Mouse (Mus musculus) stomach, postnatal 0 days (tissue): ENCODE measurements at regions not wholly inside any gene's neighbourhood (a gene's known extent, or its start where the extent isn't known, plus 50 kb on each side); places are given as distances from the start of the nearest gene placed in this dataset.

Experiments used
- ATAC-seq: fragments of 200-750 bp; cut with Nextera tagmentation; 2 replicates; pipeline ENCODE4 v1.8.0; 2017; ENCODE audit not compliant: low FRiP score, low TSS enrichment
- DNase-seq: peaks from one replicate; pipeline ENCODE4 v3.0.0-alpha.2; 2016; ENCODE audit warnings: low spot score
- H3K27ac ChIP-seq: fragments of 300-500 bp; sonication (generic); replicated peaks from 2 replicates; pipeline ENCODE4 v1.5.1; 2014; ENCODE audit warnings: mild to moderate bottlenecking, control low read depth
- H3K27me3 ChIP-seq: fragments of 300-500 bp; sonication (generic); 2 replicates; pipeline ENCODE4 v1.6.1; 2014; ENCODE audit warnings: low read length; ENCODE audit not compliant: control insufficient read depth, insufficient read depth
- H3K36me3 ChIP-seq: fragments of 300-500 bp; sonication (generic); 2 replicates; pipeline ENCODE4 v1.6.1; 2014; ENCODE audit warnings: low read length, mixed read lengths; ENCODE audit not compliant: control insufficient read depth, insufficient read depth
- H3K4me1 ChIP-seq: fragments of 300-500 bp; sonication (generic); replicated peaks from 2 replicates; pipeline ENCODE4 v1.6.1; 2014; ENCODE audit warnings: antibody characterized with exemption; ENCODE audit not compliant: control insufficient read depth, insufficient read depth
- H3K4me2 ChIP-seq: fragments of 300-500 bp; sonication (generic); replicated peaks from 2 replicates; pipeline ENCODE4 v1.6.1; 2014; ENCODE audit warnings: low read depth, mild to moderate bottlenecking, control low read depth, moderate library complexity
- H3K4me3 ChIP-seq: fragments of 300-500 bp; sonication (generic); 2 replicates; pipeline ENCODE4 v1.5.1; 2014; ENCODE audit warnings: low read depth, low read length, control low read depth
- H3K9ac ChIP-seq: fragments of 300-500 bp; sonication (generic); 2 replicates; pipeline ENCODE4 v1.6.1; 2014; ENCODE audit warnings: mild to moderate bottlenecking, low read length, control low read depth, mixed read lengths
- H3K9me3 ChIP-seq: fragments of 300-500 bp; sonication (generic); 2 replicates; pipeline ENCODE4 v1.6.1; 2016; ENCODE audit warnings: low read length; ENCODE audit not compliant: control insufficient read depth
- CTCF ChIP-seq: IDR thresholded peaks from 2 replicates; pipeline ENCODE4 v1.5.1; 2016; ENCODE audit warnings: antibody characterized with exemption, low read depth, mild to moderate bottlenecking, moderate library complexity
- EP300 ChIP-seq: optimal IDR thresholded peaks from 2 replicates; pipeline ENCODE3; 2016; ENCODE audit warnings: antibody characterized with exemption
- WGBS: fragments of 180-500 bp; shearing (Covaris S2); extraction: QIAGEN DNeasy Blood & Tissue Kit; methylation state at CpG from one replicate; pipeline ENCODE4 v1.1.7; 2014; 5-methylcytosine and 5-hydroxymethylcytosine counted together

DNA sequence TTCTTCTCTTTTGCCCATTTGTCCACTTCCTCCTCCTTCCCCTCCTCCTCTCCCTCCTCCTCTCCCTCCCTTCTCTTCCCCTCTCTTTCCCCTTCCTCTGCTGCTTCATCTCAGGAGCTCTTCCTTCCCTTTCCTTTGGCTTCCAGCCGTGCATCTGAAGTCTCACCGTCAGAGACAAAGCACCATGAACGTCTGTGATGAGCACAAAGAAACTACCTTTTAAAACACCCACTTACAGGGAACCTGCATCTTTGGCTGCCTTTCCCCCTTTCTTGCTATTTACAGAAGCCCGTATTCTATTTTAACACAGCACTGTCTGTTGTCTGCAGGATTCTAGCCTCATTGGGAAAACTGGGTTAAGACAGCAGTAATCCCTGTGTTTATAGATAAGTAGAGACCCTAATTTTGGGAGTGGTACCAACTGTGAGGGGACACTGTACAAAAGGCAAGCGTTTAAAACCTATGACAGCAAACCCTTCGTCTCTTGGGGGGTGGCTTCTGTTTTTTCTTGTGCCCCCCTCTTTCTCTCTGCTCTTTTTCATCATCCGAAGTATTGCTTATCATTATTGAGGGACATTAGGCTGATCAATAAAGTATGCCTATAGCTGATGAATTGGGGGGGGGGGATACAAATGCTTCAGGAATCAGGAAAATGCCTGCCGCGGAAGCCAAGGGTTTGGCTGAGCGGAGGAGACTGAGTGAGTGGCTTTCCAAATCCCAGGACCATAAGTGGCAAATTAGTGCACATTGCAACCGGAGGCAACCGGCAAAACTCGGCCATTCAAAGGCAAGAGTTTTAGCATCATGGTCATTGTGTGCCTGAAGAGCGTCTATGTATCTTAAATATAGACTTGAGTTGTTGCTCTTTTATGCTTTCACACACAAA lies 417.0 kb upstream of the Ubash3b start:
- Histone ChIP-seq H3K9me3 (no peaks in the 10 kb centered on the region), H3K9ac (no peak overlapping the region), H3K27me3 (no peaks in the 10 kb centered on the region), H3K4me3 (no peak overlapping the region), H3K36me3 (no peaks in the 10 kb centered on the region), H3K4me2 (no peak overlapping the region), H3K4me1 (no peaks in the 10 kb centered on the region), H3K27ac (no peak overlapping the region)
- ATAC-seq (no peak), DNase-seq (no peak)
- 69% methylated on average over 14 of the region's 14 CpGs for WGBS
- TF ChIP-seq CTCF (no peak), EP300 (no peak)

DNA sequence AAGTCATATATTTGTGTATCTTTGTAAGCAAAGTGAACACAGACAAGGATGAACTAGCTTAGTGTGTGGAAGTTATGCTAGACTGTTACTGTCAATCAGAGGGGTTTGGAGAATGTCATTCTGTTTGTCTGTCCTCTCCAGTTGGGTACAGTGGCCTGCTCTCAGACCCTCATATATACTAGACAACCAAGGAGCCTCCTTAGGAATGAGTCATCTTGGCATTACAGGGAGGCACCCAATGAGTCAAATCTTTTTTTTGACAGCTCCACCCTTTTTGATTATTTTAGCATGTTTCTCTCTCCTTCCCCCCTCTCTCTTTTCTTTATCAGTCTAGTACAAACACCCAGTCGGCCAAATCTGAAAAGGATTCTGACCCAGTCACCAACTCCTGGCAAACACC lies 416.3 kb upstream of the Ubash3b start:
- Histone ChIP-seq H3K27ac (no peak overlapping the region), H3K4me3 (no peak overlapping the region), H3K9me3 (no peaks in the 10 kb centered on the region), H3K4me2 (no peak overlapping the region), H3K36me3 (no peaks in the 10 kb centered on the region), H3K9ac (no peak overlapping the region), H3K27me3 (no peaks in the 10 kb centered on the region), H3K4me1 (no peaks in the 10 kb centered on the region)
- WGBS: 25% methylated on average over 1 of the region's 1 CpGs
- TF ChIP-seq CTCF (no peak), EP300 (no peak)
- DNase-seq (no peak), ATAC-seq (no peak)

DNA sequence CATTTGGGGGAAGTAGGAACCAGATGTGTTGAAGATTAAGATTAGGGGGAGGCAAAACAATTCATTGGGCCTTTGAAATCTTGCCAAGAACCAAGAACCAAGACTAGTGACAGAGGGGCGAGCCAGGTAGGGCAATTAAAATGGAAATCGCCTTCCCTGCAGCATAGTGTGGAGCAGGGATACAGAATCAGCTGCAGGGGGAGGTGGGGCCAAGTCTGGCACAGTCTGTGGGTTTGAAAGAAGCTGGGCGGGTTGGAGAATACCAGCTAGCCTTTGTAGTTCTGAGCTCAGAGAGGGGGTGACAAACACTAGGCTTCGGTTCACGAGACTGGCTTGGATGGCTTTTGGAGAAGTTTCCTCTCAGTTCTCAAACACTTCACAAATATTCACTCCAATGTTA lies 414.3 kb upstream of the Ubash3b start:
- H3K27me3 ChIP-seq: no peaks in the 10 kb centered on the region
- H3K4me2 ChIP-seq: no peak overlapping the region
- H3K9ac ChIP-seq: no peak overlapping the region
- no peak for ATAC-seq
- H3K9me3 ChIP-seq: no peaks in the 10 kb centered on the region
- 51% methylated on average over 5 of the region's 5 CpGs for WGBS
- DNase-seq: no peak
- TF ChIP-seq CTCF (no peak), EP300 (no peak)
- no peaks in the 10 kb centered on the region for H3K4me1 ChIP-seq
- H3K4me3 ChIP-seq: no peak overlapping the region
- H3K27ac ChIP-seq: no peak overlapping the region
- no peaks in the 10 kb centered on the region for H3K36me3 ChIP-seq

DNA sequence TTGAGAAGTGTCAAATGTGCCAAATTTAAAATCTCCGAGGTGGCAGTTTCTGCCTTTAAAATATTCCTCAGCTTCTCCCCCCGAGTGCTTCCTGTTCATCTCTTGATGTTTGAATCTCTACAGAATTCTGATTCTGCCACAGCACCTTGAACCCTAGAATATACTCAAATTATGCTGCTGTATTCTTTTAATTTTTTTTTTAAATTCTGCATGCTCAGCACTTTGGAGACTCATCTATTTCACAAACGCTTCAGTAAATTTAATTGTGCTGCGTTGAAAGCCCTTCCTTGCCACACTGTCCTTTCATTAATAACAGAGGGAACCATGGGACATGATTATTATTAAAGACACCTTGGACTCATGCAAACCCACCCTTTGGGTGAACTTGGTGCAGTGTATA lies 408.8 kb upstream of the Ubash3b start:
- TF ChIP-seq EP300 (no peak), CTCF (no peak)
- no peaks in the 10 kb centered on the region for H3K27me3 ChIP-seq
- no peak overlapping the region for H3K27ac ChIP-seq
- no peaks in the 10 kb centered on the region for H3K9me3 ChIP-seq
- H3K36me3 ChIP-seq: no peaks in the 10 kb centered on the region
- H3K4me1 ChIP-seq: no peaks in the 10 kb centered on the region
- ATAC-seq (no peak), DNase-seq (no peak)
- 85% methylated on average over 4 of the region's 4 CpGs for WGBS
- H3K9ac ChIP-seq: no peak overlapping the region
- H3K4me3 ChIP-seq: no peak overlapping the region
- H3K4me2 ChIP-seq: no peak overlapping the region

DNA sequence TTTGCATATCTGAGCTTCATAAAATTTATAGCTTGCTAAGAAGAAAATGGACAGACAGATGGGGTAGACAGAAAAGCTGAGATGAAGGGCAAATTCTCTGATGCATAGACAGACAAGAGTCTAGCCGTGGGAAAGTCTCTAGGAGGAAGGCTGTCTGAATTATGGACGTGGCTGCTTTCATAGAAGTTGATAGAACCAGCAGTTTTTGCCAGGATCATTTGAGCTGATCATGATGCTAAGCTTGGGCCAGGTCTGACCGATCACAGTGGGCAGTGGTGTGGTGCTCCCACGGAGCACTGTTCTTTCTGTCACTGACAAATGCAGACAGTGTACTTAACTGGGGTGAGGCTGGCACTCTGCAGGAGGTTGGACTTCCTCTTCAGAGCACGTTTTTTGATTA lies 405.0 kb upstream of the Ubash3b start:
- no peaks in the 10 kb centered on the region for H3K4me1 ChIP-seq
- no peak overlapping the region for H3K4me3 ChIP-seq
- 65% methylated on average over 5 of the region's 5 CpGs for WGBS
- H3K9ac ChIP-seq: no peak overlapping the region
- no peak overlapping the region for H3K4me2 ChIP-seq
- no peaks in the 10 kb centered on the region for H3K36me3 ChIP-seq
- no peaks in the 10 kb centered on the region for H3K9me3 ChIP-seq
- H3K27ac ChIP-seq: no peak overlapping the region
- ATAC-seq (no peak), DNase-seq (no peak)
- H3K27me3 ChIP-seq: no peaks in the 10 kb centered on the region
- TF ChIP-seq CTCF: no peak
- TF ChIP-seq EP300: no peak

DNA sequence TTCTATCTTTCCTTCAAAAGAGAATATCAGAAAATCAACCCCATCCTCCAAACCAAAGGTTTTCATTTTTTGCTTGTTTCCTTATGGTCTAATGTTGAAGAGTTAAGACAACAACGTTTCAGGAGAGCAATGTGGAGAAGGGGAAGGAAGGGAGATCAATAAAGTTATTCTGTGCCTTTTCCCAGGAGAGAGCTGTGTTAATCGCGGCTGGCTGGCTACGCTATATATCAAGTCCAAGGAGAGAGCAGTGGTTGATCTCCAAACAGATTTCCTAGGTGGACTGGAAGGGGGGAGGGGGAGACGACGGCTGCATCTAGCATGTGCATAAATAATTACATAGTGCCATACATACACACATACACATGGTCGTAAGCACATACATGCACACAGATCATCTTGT lies 404.3 kb upstream of the Ubash3b start:
- 79% methylated on average over 7 of the region's 7 CpGs for WGBS
- ATAC-seq: no peak
- H3K4me3 ChIP-seq: no peak overlapping the region
- TF ChIP-seq CTCF (no peak), EP300 (no peak)
- H3K4me2 ChIP-seq: no peak overlapping the region
- H3K9me3 ChIP-seq: no peaks in the 10 kb centered on the region
- no peak for DNase-seq
- H3K36me3 ChIP-seq: no peaks in the 10 kb centered on the region
- H3K4me1 ChIP-seq: no peaks in the 10 kb centered on the region
- H3K9ac ChIP-seq: no peak overlapping the region
- H3K27me3 ChIP-seq: no peaks in the 10 kb centered on the region
- H3K27ac ChIP-seq: no peak overlapping the region
